Mouse (Mus musculus): ENCODE results near the gene Gm21891. TPM values are rescaled to one million over a fixed set of nuclear protein-coding genes. Genes with fewer than 3 reads are reported as not detected.
"Not testable (repeated sequence)": the region's sequence is repeated elsewhere in the genome, so short reads cannot be mapped to it uniquely, and the experiment has no call there.

The Gm21891 gene
- polyA plus RNA-seq (2015; fragmentation: Nextera tagmentation; extraction: Ambion mirVana), result not detected in 2 replicates

DNA sequence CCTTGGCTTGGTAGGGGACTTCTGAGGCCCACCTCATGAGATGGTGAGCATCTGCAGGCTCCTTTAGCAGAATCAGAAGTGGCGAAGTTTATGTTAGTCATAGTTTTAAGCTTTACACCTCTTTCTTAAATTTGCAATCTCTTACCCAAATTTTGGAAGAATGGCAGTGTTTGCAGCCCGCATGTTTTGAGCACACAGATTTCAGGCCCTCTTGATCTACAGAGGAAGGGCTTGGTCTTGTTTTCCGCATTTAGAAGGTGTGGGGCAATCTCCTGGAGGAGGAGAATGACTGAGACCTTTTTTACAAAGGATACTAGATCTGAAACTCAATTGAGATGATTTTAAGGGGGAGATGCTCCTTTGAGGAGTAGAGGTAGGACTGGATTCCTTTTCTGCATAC, at the start of gene Gm21891:
Gm21891 (minus strand) TSS at position 101 of the 400 bp plus-strand sequence.
- H3K4me1 ChIP-seq (replicated peaks; ENCODE audit: control insufficient read depth, insufficient read depth); H3K27ac ChIP-seq (replicated peaks); ATAC-seq (ENCODE audit: low FRiP score, low TSS enrichment); H3K9me3 ChIP-seq (ENCODE audit: control insufficient read depth, low read length); H3K4me3 ChIP-seq (ENCODE audit: low read depth, low read length); H3K9ac ChIP-seq (ENCODE audit: low read length); H3K27me3 ChIP-seq (ENCODE audit: control insufficient read depth, insufficient read depth, low read length); H3K4me2 ChIP-seq (replicated peaks; ENCODE audit: low read depth); DNase-seq (ENCODE audit: low spot score); H3K36me3 ChIP-seq (ENCODE audit: control insufficient read depth, insufficient read depth, low read length): not testable (repeated sequence)
- no CpG with 5 or more reads among the region's 3 CpGs for WGBS

DNA sequence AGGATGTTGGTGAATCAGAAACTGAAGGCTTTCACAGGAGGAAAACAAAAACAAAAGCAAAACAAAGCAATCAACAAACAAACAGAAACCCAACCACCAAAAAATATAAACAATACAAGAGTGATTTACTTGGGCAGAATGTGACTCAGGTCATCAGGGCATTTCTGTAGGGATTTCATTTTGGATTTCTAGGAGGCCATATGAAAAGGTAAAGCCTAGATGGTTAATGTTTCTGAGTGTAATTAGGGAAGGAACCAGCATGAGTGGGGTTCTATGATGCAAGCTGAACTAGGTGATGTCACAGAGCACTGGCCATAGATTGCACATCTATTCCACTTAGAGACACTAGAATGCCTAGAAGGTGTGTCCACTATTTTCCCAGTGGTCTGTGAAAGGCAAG, 28.4 kb upstream of the Gm21891 start, which contains the start of gene Gm21425:
Gm21425 (plus strand) TSS at position 301 of the 400 bp plus-strand sequence.
- not testable (repeated sequence) for H3K36me3 ChIP-seq (ENCODE audit: control insufficient read depth, insufficient read depth, low read length); DNase-seq (ENCODE audit: low spot score); H3K27me3 ChIP-seq (ENCODE audit: control insufficient read depth, insufficient read depth, low read length); H3K9me3 ChIP-seq (ENCODE audit: control insufficient read depth, low read length); ATAC-seq (ENCODE audit: low FRiP score, low TSS enrichment); H3K4me1 ChIP-seq (replicated peaks; ENCODE audit: control insufficient read depth, insufficient read depth); H3K4me2 ChIP-seq (replicated peaks; ENCODE audit: low read depth); H3K27ac ChIP-seq (replicated peaks); H3K4me3 ChIP-seq (ENCODE audit: low read depth, low read length); H3K9ac ChIP-seq (ENCODE audit: low read length)

Other genes with a start within 250 kb of the Gm21891 start
- not detected in 2 replicates for gene Gm20807, start 90.6 kb downstream of the Gm21891 start, polyA plus RNA-seq (2015; fragmentation: Nextera tagmentation; extraction: Ambion mirVana)
- not detected in 2 replicates for gene Gm21425, start 28.5 kb upstream of the Gm21891 start, polyA plus RNA-seq (2015; fragmentation: Nextera tagmentation; extraction: Ambion mirVana)
- gene Gm21828, start 90.4 kb upstream of the Gm21891 start, polyA plus RNA-seq (2015; fragmentation: Nextera tagmentation; extraction: Ambion mirVana), result not detected in 2 replicates
- gene Gm21440, start 118.9 kb upstream of the Gm21891 start, polyA plus RNA-seq (2015; fragmentation: Nextera tagmentation; extraction: Ambion mirVana), result not detected in 2 replicates
- gene Gm21454, start 119.0 kb upstream of the Gm21891 start, polyA plus RNA-seq (2015; fragmentation: Nextera tagmentation; extraction: Ambion mirVana), result not detected in 2 replicates
- not detected in 2 replicates for gene Gm21725, start 215.6 kb upstream of the Gm21891 start, polyA plus RNA-seq (2015; fragmentation: Nextera tagmentation; extraction: Ambion mirVana)

All from stomach, postnatal 0 days (tissue).